Mouse (Mus musculus) intestine, embryonic 15.5 days (tissue): Measurements from ENCODE around the gene Vkorc1l1. TPM values are rescaled to one million over a fixed set of nuclear protein-coding genes. Genes with fewer than 3 reads are reported as not detected.
"Not testable (repeated sequence)": the region's sequence is repeated elsewhere in the genome, so short reads cannot be mapped to it uniquely, and the experiment has no call there.

Source experiments
- ATAC-seq: fragments of 200-750 bp; cut with Nextera tagmentation; 2 replicates; pipeline ENCODE4 v1.8.0; 2017; ENCODE audit warnings: moderate TSS enrichment, moderate library complexity
- H3K27ac ChIP-seq: fragments of 300-500 bp; sonication (generic); 2 replicates; pipeline ENCODE4 v1.5.1; 2015; ENCODE audit warnings: mild to moderate bottlenecking, inconsistent platforms
- H3K27me3 ChIP-seq: fragments of 300-500 bp; sonication (generic); replicated peaks from 2 replicates; pipeline ENCODE4 v1.6.1; 2015; ENCODE audit warnings: inconsistent platforms
- H3K36me3 ChIP-seq: fragments of 300-500 bp; sonication (generic); 2 replicates; pipeline ENCODE4 v1.6.1; 2015; ENCODE audit warnings: inconsistent platforms
- H3K4me1 ChIP-seq: fragments of 300-500 bp; sonication (generic); replicated peaks from 2 replicates; pipeline ENCODE4 v1.6.1; 2015; ENCODE audit warnings: inconsistent platforms
- H3K4me2 ChIP-seq: fragments of 300-500 bp; sonication (generic); replicated peaks from 2 replicates; pipeline ENCODE4 v1.6.1; 2015; ENCODE audit warnings: mild to moderate bottlenecking, inconsistent platforms
- H3K4me3 ChIP-seq: fragments of 300-500 bp; sonication (generic); replicated peaks from 2 replicates; pipeline ENCODE4 v1.5.1; 2015; ENCODE audit warnings: inconsistent platforms
- H3K9ac ChIP-seq: fragments of 300-500 bp; sonication (generic); 2 replicates; pipeline ENCODE4 v1.6.1; 2015; ENCODE audit warnings: inconsistent platforms
- H3K9me3 ChIP-seq: fragments of 300-500 bp; sonication (generic); 2 replicates; pipeline ENCODE4 v1.6.1; 2016; ENCODE audit warnings: inconsistent platforms
- WGBS: fragments of 180-500 bp; shearing (Covaris S2); methylation state at CpG from one replicate; pipeline ENCODE4 v1.1.7; 2015; 5-methylcytosine and 5-hydroxymethylcytosine counted together
- polyA plus RNA-seq: library from polyadenylated mRNA; unstranded; fragments of >200 nt; fragmentation: Nextera tagmentation; extraction: Ambion mirVana; gene quantifications from 2 replicates; pipeline ENCODE4 v1.2.1, GENCODE M21; 2015

Vkorc1l1 gene
- polyA plus RNA-seq, result 26.5 and 30.9 TPM in 2 replicates

GRCm38 (mm10) chr5:129941495-129942045 lies at the start of gene Vkorc1l1:
Vkorc1l1 (plus strand) TSS chr5:129941970.
- Histone ChIP-seq H3K27me3 (no peaks in the 10 kb centered on the region), H3K4me1 (no peaks in the 10 kb centered on the region), H3K4me2 (peak within 1 kb of the TSS; percentile 77), H3K9ac (peak within 1 kb of the TSS; percentile 91), H3K27ac (peak within 1 kb of the TSS; percentile 73), H3K4me3 (peak within 1 kb of the TSS; percentile 89), H3K9me3 (no peaks in the 10 kb centered on the region), H3K36me3 (no peaks in the 10 kb centered on the region)
- under 1% methylated on average over 53 of the region's 59 CpGs for whole genome bisulfite sequencing
- ATAC-seq, result peak; percentile 98

DNA sequence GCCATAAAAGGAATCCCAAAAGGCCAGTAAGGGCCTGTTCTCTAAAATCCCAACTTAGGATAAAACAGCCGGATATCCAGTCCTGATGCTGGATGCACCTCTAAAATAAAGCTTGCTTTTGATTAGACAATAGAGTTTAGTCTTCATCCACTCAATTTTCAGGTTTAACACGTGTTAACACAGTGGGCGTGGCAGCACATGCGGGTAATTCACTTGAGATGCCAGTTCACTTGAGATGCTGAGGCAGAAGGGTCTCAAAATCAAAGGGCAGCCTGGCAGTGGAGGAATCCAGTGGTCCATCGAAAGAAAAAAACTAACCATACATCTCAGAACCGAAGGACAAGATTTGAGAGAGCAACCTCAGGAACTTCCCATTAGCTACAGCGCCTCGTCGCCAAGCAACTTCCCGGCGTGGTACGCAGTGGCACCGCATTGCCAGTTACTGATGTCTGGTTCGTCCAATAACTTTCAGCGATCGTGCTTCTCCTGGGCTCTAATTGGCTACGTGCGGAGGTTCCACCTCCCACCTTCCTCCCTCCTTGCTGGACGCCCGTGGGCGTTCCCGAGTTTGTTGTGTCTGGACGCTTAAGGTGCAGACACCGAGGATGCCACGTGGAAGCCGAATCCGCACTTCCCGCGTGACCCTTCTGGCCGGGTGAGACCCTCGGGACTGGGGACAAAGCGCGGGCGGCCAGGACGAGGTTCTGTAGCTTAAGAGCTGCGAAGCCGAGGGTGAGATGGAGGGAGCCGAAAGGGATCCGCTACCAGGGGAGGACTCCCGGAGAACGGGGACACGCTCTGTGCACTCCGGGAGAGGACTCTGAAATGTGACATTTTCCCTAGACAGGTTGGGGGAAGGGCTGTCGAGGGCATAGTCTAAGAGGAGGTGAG lies 46.3 kb upstream of the Vkorc1l1 start, which contains the start of gene Zbed5:
Zbed5 (plus strand) TSS at position 526 of the 891 bp plus-strand sequence.
- Histone ChIP-seq H3K27ac (no peak within 1 kb of the TSS), H3K4me2 (peak within 1 kb of the TSS; percentile 89), H3K9ac (peak within 1 kb of the TSS; percentile 54), H3K36me3 (no peaks in the 10 kb centered on the region), H3K4me3 (peak within 1 kb of the TSS; percentile 63), H3K27me3 (no peaks in the 10 kb centered on the region), H3K4me1 (0 out of 2 replicates have a peak, but pooled peaks cover 6% of the 10 kb centered on the region), H3K9me3 (no peaks in the 10 kb centered on the region)
- WGBS, result 2% methylated on average over 44 of the region's 44 CpGs
- peak; percentile 100 for ATAC-seq

DNA sequence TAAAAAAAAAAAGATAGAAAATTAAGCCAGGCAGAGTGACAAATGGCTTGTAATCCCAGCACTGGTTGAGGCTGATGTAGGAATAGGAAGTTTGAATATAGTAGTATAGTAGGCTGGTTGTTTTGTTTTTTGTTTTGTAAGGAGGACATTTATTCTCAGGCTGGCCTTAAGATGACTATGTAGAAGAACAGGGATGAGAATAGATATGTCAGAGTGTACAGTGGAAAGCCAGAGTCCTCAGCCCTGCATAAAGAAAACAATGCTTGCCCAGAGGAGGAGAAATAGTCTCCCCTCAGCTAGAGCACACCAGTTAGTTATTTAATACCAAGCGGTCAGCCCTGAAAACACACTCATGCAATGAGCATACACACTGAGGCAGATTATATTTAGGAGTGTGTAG lies 43.3 kb upstream of the Vkorc1l1 start, which contains the start of gene Phkg1:
Phkg1 (minus strand) TSS at position 101 of the 400 bp plus-strand sequence.
- 97% methylated on average over 1 of the region's 1 CpGs for WGBS
- Histone ChIP-seq H3K9me3 (no peaks in the 10 kb centered on the region), H3K4me1 (0 out of 2 replicates have a peak, but pooled peaks cover 6% of the 10 kb centered on the region), H3K4me3 (no peak within 1 kb of the TSS), H3K4me2 (no peak within 1 kb of the TSS), H3K9ac (no peak within 1 kb of the TSS), H3K36me3 (no peaks in the 10 kb centered on the region), H3K27me3 (no peaks in the 10 kb centered on the region), H3K27ac (no peak within 1 kb of the TSS)
- ATAC-seq, result no peak

- Histone ChIP-seq H3K4me2 (peak overlapping the region; percentile 93), H3K9ac (no peak overlapping the region), H3K27me3 (no peaks in the 10 kb centered on the region; the same call in 1 of the 2 replicates), H3K9me3 (no peaks in the 10 kb centered on the region), H3K27ac (no peak overlapping the region), H3K4me3 (peak overlapping the region; percentile 68), H3K36me3 (no peaks in the 10 kb centered on the region), H3K4me1 (peaks cover 5% of the 10 kb centered on the region; the same call in 1 of the 2 replicates)
- ATAC-seq, result no peak
- 21% methylated on average over 4 of the region's 4 CpGs for WGBS
These were observed 34.0 kb upstream of the Vkorc1l1 start for GRCm38 (mm10) chr5:129907775-129908174.

DNA sequence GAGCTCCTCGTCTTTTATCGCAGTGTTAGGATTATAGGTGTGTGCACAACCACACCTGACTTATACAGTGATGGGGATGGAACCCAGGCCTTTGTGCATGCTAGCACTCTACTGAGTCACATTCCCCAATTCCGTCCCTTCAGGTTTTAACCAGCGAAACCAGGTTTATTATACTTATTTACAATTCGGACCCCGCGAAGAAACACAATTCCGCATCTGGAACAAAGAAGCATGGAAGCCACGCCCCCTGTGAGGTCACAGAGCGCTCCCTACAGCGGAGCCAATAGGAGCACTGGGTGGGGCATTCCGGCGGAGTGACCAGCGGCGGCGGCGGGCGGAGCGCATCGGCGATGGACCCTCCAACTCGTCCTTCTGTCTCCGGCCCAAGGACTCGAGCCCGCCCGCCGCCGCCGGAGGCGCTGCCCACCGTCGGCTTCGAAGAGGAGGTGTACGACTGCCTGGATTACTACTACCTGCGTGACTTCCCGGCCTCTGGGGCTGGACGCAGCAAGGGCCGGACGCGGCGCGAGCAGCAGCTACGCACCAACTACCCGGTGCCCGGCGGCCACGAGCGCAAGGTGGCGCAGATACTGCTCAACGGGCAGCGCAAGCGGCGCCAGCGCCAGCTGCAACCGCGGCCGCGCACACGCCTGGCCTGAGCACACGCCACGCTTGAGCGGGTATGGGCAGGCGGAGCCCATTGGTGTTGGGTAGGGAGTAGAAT lies 33.4 kb upstream of the Vkorc1l1 start, which contains the start of gene Nupr1l:
Nupr1l (plus strand) TSS at position 299 of the 724 bp plus-strand sequence.
- H3K4me1 ChIP-seq, result peaks cover 5% of the 10 kb centered on the region; the same call in 1 of the 2 replicates
- H3K36me3 ChIP-seq, result no peaks in the 10 kb centered on the region
- ATAC-seq, result peak; percentile 99
- peak within 1 kb of the TSS; percentile 93 for H3K4me2 ChIP-seq
- H3K27me3 ChIP-seq, result no peaks in the 10 kb centered on the region; the same call in 1 of the 2 replicates
- no peaks in the 10 kb centered on the region for H3K9me3 ChIP-seq
- H3K4me3 ChIP-seq, result peak within 1 kb of the TSS; percentile 68
- under 1% methylated on average over 63 of the region's 63 CpGs for WGBS
- peak within 1 kb of the TSS; percentile 80 for H3K27ac ChIP-seq
- peak within 1 kb of the TSS; percentile 76 for H3K9ac ChIP-seq

DNA sequence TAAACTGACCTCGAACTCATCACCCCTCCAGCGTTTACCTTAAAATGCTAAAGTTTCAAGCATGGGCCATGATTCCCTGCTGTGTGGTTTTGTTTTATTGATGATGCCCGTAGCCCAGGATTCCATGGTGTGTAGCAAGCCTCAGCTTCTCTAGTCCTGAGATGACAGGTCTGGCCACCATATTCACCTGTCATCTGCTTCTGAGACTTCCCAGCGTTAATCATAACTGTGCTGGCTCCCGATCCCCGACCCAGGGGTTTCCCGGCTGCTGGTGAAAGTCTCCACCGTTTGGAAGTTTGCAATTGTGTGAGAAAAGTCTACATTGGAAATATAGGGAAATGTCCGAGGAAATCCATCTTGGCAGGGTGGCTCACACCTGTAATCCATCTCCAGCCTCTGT lies 32.6 kb upstream of the Vkorc1l1 start:
- Histone ChIP-seq H3K4me2 (peak overlapping the region; percentile 93), H3K36me3 (no peaks in the 10 kb centered on the region), H3K27ac (no peak overlapping the region), H3K9ac (no peak overlapping the region), H3K9me3 (no peaks in the 10 kb centered on the region), H3K4me1 (peaks cover 5% of the 10 kb centered on the region; the same call in 1 of the 2 replicates), H3K27me3 (no peaks in the 10 kb centered on the region; the same call in 1 of the 2 replicates), H3K4me3 (peak overlapping the region; percentile 68)
- no peak for ATAC-seq
- 64% methylated on average over 9 of the region's 9 CpGs for WGBS

GRCm38 (mm10) chr5:129909591-129909990 lies 32.2 kb upstream of the Vkorc1l1 start:
- Histone ChIP-seq H3K9me3 (no peaks in the 10 kb centered on the region), H3K36me3 (no peaks in the 10 kb centered on the region), H3K27ac (no peak overlapping the region), H3K4me2 (no peak overlapping the region), H3K27me3 (no peaks in the 10 kb centered on the region; the same call in 1 of the 2 replicates), H3K4me3 (no peak overlapping the region), H3K9ac (no peak overlapping the region), H3K4me1 (peaks cover 5% of the 10 kb centered on the region; the same call in 1 of the 2 replicates)
- 84% methylated on average over 7 of the region's 7 CpGs for WGBS
- no peak for ATAC-seq

GRCm38 (mm10) chr5:129914024-129914423 lies 27.7 kb upstream of the Vkorc1l1 start:
- no peaks in the 10 kb centered on the region for H3K36me3 ChIP-seq
- 34% methylated on average over 2 of the region's 2 CpGs for WGBS
- no peak overlapping the region for H3K4me2 ChIP-seq
- no peaks in the 10 kb centered on the region; the same call in 1 of the 2 replicates for H3K27me3 ChIP-seq
- no peak overlapping the region for H3K4me3 ChIP-seq
- no peak for ATAC-seq
- H3K4me1 ChIP-seq, result peaks cover 5% of the 10 kb centered on the region; the same call in 1 of the 2 replicates
- H3K9ac ChIP-seq, result no peak overlapping the region
- H3K9me3 ChIP-seq, result no peaks in the 10 kb centered on the region
- H3K27ac ChIP-seq, result no peak overlapping the region

DNA sequence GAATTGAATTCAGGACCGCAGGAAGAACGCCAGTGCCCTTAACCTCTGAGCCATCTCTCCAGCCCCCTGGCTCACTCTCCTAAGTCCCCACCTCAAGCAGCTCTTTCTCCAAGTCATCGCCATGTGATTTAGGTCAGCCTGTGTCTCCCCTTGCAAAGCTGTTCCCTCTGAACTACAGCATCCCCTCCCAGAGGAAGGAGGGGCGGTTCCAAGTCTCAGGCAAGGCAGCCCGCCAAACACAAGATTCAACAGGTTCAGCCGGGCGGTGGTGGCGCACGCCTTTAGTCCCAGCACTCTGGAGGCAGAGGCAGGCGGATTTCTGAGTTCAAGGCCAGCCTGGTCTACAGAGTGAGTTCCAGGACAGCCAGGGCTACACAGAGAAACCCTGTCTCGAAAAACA lies 26.3 kb upstream of the Vkorc1l1 start:
- 80% methylated on average over 11 of the region's 11 CpGs for WGBS
- not testable (repeated sequence) for H3K27me3 ChIP-seq, H3K9me3 ChIP-seq, H3K4me1 ChIP-seq, H3K36me3 ChIP-seq, H3K4me3 ChIP-seq, H3K27ac ChIP-seq, H3K4me2 ChIP-seq, ATAC-seq, H3K9ac ChIP-seq

- Histone ChIP-seq H3K9me3 (no peaks in the 10 kb centered on the region), H3K27me3 (no peaks in the 10 kb centered on the region), H3K4me2 (no peak overlapping the region), H3K36me3 (no peaks in the 10 kb centered on the region), H3K9ac (no peak overlapping the region), H3K4me3 (no peak overlapping the region), H3K27ac (no peak overlapping the region), H3K4me1 (no peaks in the 10 kb centered on the region)
- ATAC-seq, result no peak
- 90% methylated on average over 24 of the region's 24 CpGs for WGBS
These were observed 23.6 kb upstream of the Vkorc1l1 start for GRCm38 (mm10) chr5:129918065-129918651.

GRCm38 (mm10) chr5:129918752-129919151 lies 23.0 kb upstream of the Vkorc1l1 start:
- no peak for ATAC-seq
- Histone ChIP-seq H3K4me1 (no peaks in the 10 kb centered on the region), H3K4me2 (no peak overlapping the region), H3K9me3 (no peaks in the 10 kb centered on the region), H3K36me3 (no peaks in the 10 kb centered on the region), H3K27ac (no peak overlapping the region), H3K9ac (no peak overlapping the region), H3K4me3 (no peak overlapping the region), H3K27me3 (no peaks in the 10 kb centered on the region)
- WGBS, result 78% methylated on average over 9 of the region's 9 CpGs
